In genomic region chr1:62795307-62796037, GRCm38 (mm10) we compare ENCODE assay signal across 8 mouse cellular contexts.
A peak's percentile ranks its signal among the peaks of the same experiment; 100 is the strongest.
DNase-seq lines count a peak whose midpoint lies in the region; ATAC-seq lines count a peak whose summit lies in the region.

No protein-coding gene starts in this region.

- 13% methylated on average over 28 of the region's 28 CpGs for WGBS in forebrain, embryonic 13.5 days
- 43% methylated on average over 28 of the region's 28 CpGs for WGBS in intestine, embryonic 14.5 days
- 36% methylated on average over 28 of the region's 28 CpGs for WGBS in limb, embryonic 15.5 days
- WGBS in midbrain, embryonic 13.5 days, result 14% methylated on average over 28 of the region's 28 CpGs

- ATAC-seq in forebrain, embryonic 13.5 days, result peak; percentile 84
- peak; percentile 63; the same call in 1 of the 2 replicates for ATAC-seq in intestine, embryonic 14.5 days (replicated peaks; ENCODE audit: low FRiP score, low TSS enrichment, low read depth)
- ATAC-seq in limb, embryonic 15.5 days (ENCODE audit: insufficient number of reproducible peaks, low FRiP score, low TSS enrichment, low read depth), result no peak
- ATAC-seq in midbrain, embryonic 13.5 days, result peak; percentile 82

- peak; percentile 78 to 84 for DNase-seq in cerebellum, postnatal 10 days
- no peak for DNase-seq in cerebellum, adult 9-11 months
- peak; percentile 48 for DNase-seq in ZHBTc4 (ENCODE audit: low read depth, low spot score)
- DNase-seq in intestine, embryonic 14.5 days (ENCODE audit: low spot score), result no peak
- peak; percentile 14 for DNase-seq in splenic B cell, adult 2 months (ENCODE audit: low read depth, low spot score)

- 0 out of 2 replicates have a peak, but pooled peaks cover 3% of the 10 kb centered on the region for H3K36me3 ChIP-seq in forebrain, embryonic 13.5 days (ENCODE audit: poor library complexity, severe bottlenecking)
- H3K36me3 ChIP-seq in intestine, embryonic 14.5 days (ENCODE audit: control insufficient read depth, insufficient read depth, low read length), result peaks cover 15% of the 10 kb centered on the region
- no peaks in the 10 kb centered on the region for H3K36me3 ChIP-seq in limb, embryonic 15.5 days
- H3K36me3 ChIP-seq in midbrain, embryonic 13.5 days, result no peaks in the 10 kb centered on the region
- H3K36me3 ChIP-seq in splenic B cell, adult 2 months (ENCODE audit: control insufficient read depth, insufficient read depth, low read length, poor library complexity, severe bottlenecking), result no peaks in the 10 kb centered on the region

- H3K9me3 ChIP-seq in forebrain, embryonic 13.5 days (replicated peaks), result no peaks in the 10 kb centered on the region
- no peaks in the 10 kb centered on the region for H3K9me3 ChIP-seq in intestine, embryonic 14.5 days (ENCODE audit: control insufficient read depth, low read length)
- H3K9me3 ChIP-seq in limb, embryonic 15.5 days, result no peaks in the 10 kb centered on the region
- H3K9me3 ChIP-seq in midbrain, embryonic 13.5 days, result no peaks in the 10 kb centered on the region

- no peak overlapping the region for H3K9ac ChIP-seq in forebrain, embryonic 13.5 days
- H3K9ac ChIP-seq in intestine, embryonic 14.5 days (ENCODE audit: low read length), result no peak overlapping the region
- no peak overlapping the region for H3K9ac ChIP-seq in limb, embryonic 15.5 days
- H3K9ac ChIP-seq in midbrain, embryonic 13.5 days (replicated peaks), result no peak overlapping the region; the same call in 1 of the 2 replicates

- peaks cover 25% of the 10 kb centered on the region for H3K4me1 ChIP-seq in forebrain, embryonic 13.5 days
- peaks cover 20% of the 10 kb centered on the region for H3K4me1 ChIP-seq in intestine, embryonic 14.5 days (replicated peaks; ENCODE audit: control insufficient read depth, insufficient read depth, low read length)
- peaks cover 34% of the 10 kb centered on the region for H3K4me1 ChIP-seq in limb, embryonic 15.5 days
- H3K4me1 ChIP-seq in midbrain, embryonic 13.5 days (replicated peaks), result peaks cover 25% of the 10 kb centered on the region

- H3K4me3 ChIP-seq in forebrain, embryonic 13.5 days, result peak overlapping the region; percentile 31
- H3K4me3 ChIP-seq in intestine, embryonic 14.5 days (ENCODE audit: low read depth, low read length), result 0 out of 2 replicates have a peak overlapping the region, but pooled peaks have one; percentile 8
- H3K4me3 ChIP-seq in limb, embryonic 15.5 days, result no peak overlapping the region
- peak overlapping the region; percentile 28 for H3K4me3 ChIP-seq in midbrain, embryonic 13.5 days (replicated peaks)

- 0 out of 2 replicates have a peak, but pooled peaks cover 5% of the 10 kb centered on the region for H3K27me3 ChIP-seq in forebrain, embryonic 13.5 days
- no peaks in the 10 kb centered on the region for H3K27me3 ChIP-seq in intestine, embryonic 14.5 days (replicated peaks; ENCODE audit: control insufficient read depth, insufficient read depth, low read length)
- no peaks in the 10 kb centered on the region for H3K27me3 ChIP-seq in limb, embryonic 15.5 days
- H3K27me3 ChIP-seq in midbrain, embryonic 13.5 days, result peaks cover 24% of the 10 kb centered on the region
- no peaks in the 10 kb centered on the region for H3K27me3 ChIP-seq in splenic B cell, adult 2 months (ENCODE audit: control insufficient read depth, insufficient read depth, low read length, poor library complexity, severe bottlenecking)

- peak overlapping the region; percentile 55 for H3K4me2 ChIP-seq in forebrain, embryonic 13.5 days
- H3K4me2 ChIP-seq in intestine, embryonic 14.5 days (ENCODE audit: low read length), result peak overlapping the region; percentile 30
- H3K4me2 ChIP-seq in limb, embryonic 15.5 days, result peak overlapping the region; percentile 34
- peak overlapping the region; percentile 54 for H3K4me2 ChIP-seq in midbrain, embryonic 13.5 days (replicated peaks)

- H3K27ac ChIP-seq in forebrain, embryonic 13.5 days, result peak overlapping the region; percentile 22; the same call in 1 of the 2 replicates
- no peak overlapping the region for H3K27ac ChIP-seq in intestine, embryonic 14.5 days (ENCODE audit: low read depth)
- H3K27ac ChIP-seq in limb, embryonic 15.5 days, result no peak overlapping the region
- 0 out of 2 replicates have a peak overlapping the region, but pooled peaks have one; percentile 70 for H3K27ac ChIP-seq in midbrain, embryonic 13.5 days

Comparison
In these comparisons a context has a peak if more than half of its experiments do, and no peak if none do; other contexts are left out.
1. DNase-seq: peak in cerebellum, postnatal 10 days (2 of 2), ZHBTc4 (single experiment) and splenic B cell, adult 2 months (single experiment); none in cerebellum, adult 9-11 months (single experiment) and intestine, embryonic 14.5 days (single experiment).
2. H3K27ac ChIP-seq: peak in forebrain, embryonic 13.5 days (single experiment) and midbrain, embryonic 13.5 days (single experiment); none in intestine, embryonic 14.5 days (single experiment) and limb, embryonic 15.5 days (single experiment).
3. Peak in every context shown above with its lines, with median percentiles within 50 percentile points of each other: H3K4me2 ChIP-seq.